Mouse (Mus musculus) limb, embryonic 12.5 days (tissue): ENCODE results near the gene Cd53. TPM values are rescaled to one million over a fixed set of nuclear protein-coding genes. Genes with fewer than 3 reads are reported as not detected.

Source experiments
- ATAC-seq: fragments of 200-750 bp; cut with Nextera tagmentation; 2 replicates; pipeline ENCODE4 v1.8.0; 2017; ENCODE audit warnings: low read depth, moderate TSS enrichment; ENCODE audit not compliant: insufficient number of reproducible peaks, insufficient read depth, low FRiP score, low TSS enrichment
- H3K27ac ChIP-seq: fragments of 300-500 bp; sonication (generic); 2 replicates; pipeline ENCODE4 v1.5.1; 2016; ENCODE audit warnings: mild to moderate bottlenecking, moderate library complexity
- H3K27me3 ChIP-seq: fragments of 300-500 bp; sonication (generic); 2 replicates; pipeline ENCODE4 v1.6.1; 2016; ENCODE audit warnings: mild to moderate bottlenecking, moderate library complexity
- H3K36me3 ChIP-seq: fragments of 300-500 bp; sonication (generic); 2 replicates; pipeline ENCODE4 v1.6.1; 2016; ENCODE audit warnings: mild to moderate bottlenecking, moderate library complexity
- H3K4me1 ChIP-seq: fragments of 300-500 bp; sonication (generic); replicated peaks from 2 replicates; pipeline ENCODE4 v1.6.1; 2016
- H3K4me2 ChIP-seq: fragments of 300-500 bp; sonication (generic); 2 replicates; pipeline ENCODE4 v1.6.1; 2016; ENCODE audit warnings: mild to moderate bottlenecking, moderate library complexity
- H3K4me3 ChIP-seq: fragments of 300-500 bp; sonication (generic); replicated peaks from 2 replicates; pipeline ENCODE4 v1.5.1; 2016; ENCODE audit warnings: mild to moderate bottlenecking
- H3K9ac ChIP-seq: fragments of 300-500 bp; sonication (generic); replicated peaks from 2 replicates; pipeline ENCODE4 v1.6.1; 2016; ENCODE audit warnings: mild to moderate bottlenecking, moderate library complexity
- H3K9me3 ChIP-seq: fragments of 300-500 bp; sonication (generic); 2 replicates; pipeline ENCODE4 v1.6.1; 2016; ENCODE audit warnings: mild to moderate bottlenecking, moderate library complexity
- WGBS: fragments of 180-500 bp; shearing (Covaris S2); methylation state at CpG from one replicate; pipeline ENCODE4 v1.1.7; 2016; 5-methylcytosine and 5-hydroxymethylcytosine counted together
- polyA plus RNA-seq: library from polyadenylated mRNA; unstranded; fragments of >200 nt; fragmentation: Nextera tagmentation; extraction: Ambion mirVana; gene quantifications from 2 replicates; pipeline ENCODE4 v1.2.1, GENCODE M21; 2016

Cd53 gene
- polyA plus RNA-seq, result 3.0 and 3.5 TPM in 2 replicates

DNA sequence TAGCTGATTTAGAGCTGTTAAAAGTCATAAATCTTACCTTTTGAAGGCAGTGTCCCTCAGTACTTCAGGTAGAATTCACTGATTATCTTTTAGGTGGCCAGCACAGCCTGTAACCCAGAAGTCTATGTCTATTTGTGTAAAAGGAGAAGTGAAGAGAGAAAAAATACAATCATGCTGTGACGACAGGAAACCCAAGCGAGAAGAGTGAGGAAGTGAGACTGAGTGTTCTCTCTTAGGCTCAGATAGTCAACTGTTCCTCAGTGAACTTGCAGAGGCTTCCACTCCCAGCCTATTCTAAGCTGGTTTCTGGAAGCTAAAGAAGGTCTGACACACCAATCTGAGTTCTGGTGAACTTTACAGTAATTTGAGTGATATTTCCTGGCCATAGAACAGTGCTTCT is at the start of gene Cd53:
Cd53 (minus strand) TSS at position 220 of the 400 bp plus-strand sequence.
- no peak within 1 kb of the TSS for H3K9ac ChIP-seq
- no peak within 1 kb of the TSS for H3K4me3 ChIP-seq
- no peaks in the 10 kb centered on the region for H3K27me3 ChIP-seq
- 76% methylated on average over 2 of the region's 2 CpGs for WGBS
- no peak within 1 kb of the TSS for H3K27ac ChIP-seq
- no peak for ATAC-seq
- H3K9me3 ChIP-seq, result no peaks in the 10 kb centered on the region
- H3K36me3 ChIP-seq, result no peaks in the 10 kb centered on the region
- H3K4me1 ChIP-seq, result no peaks in the 10 kb centered on the region
- no peak within 1 kb of the TSS for H3K4me2 ChIP-seq

DNA sequence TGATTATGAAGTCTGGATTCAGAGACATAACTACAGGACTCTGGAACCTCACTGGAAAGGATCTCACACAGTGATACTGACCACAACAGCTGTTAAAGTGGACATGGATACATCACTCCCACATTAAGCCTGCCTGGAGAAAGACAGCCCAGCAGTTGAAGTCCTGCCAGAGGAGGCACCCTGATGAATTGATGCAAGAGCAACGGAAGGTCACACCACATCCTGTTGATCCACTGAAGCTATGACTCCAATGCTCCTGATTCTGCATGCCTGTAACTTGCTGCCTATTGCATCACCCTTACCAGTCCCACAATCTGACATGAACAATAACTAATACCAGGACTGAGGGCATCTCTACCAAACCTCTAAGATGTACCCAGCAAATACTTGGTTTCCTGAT is 42.2 kb upstream of the Cd53 start:
- 91% methylated on average over 1 of the region's 1 CpGs for WGBS
- ATAC-seq, result no peak
- Histone ChIP-seq H3K27me3 (no peaks in the 10 kb centered on the region), H3K4me3 (no peak overlapping the region), H3K4me1 (no peaks in the 10 kb centered on the region), H3K27ac (no peak overlapping the region), H3K36me3 (no peaks in the 10 kb centered on the region), H3K9ac (no peak overlapping the region), H3K9me3 (peaks cover 25% of the 10 kb centered on the region), H3K4me2 (no peak overlapping the region)

DNA sequence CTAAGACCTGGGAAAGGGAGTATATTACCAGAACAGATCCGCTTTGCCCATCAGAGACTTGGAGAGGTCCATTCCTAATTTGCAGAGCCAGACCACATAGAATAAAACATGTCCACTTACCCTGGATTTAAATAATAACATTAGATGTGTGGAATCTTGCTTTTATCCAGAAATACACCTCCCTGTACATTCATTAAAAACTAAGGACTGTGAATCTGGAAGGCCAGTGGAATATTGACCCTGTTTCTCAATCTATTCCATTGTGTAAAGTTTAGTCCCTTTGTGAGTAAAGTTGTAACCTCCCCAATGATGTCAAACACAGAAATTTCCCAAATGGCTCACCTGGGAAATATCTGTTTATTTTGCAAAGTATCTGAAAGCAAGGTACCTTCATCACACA is 36.2 kb upstream of the Cd53 start, which contains the start of gene Olfr266:
Olfr266 (minus strand) TSS at position 101 of the 400 bp plus-strand sequence.
- no peaks in the 10 kb centered on the region for H3K36me3 ChIP-seq
- H3K4me3 ChIP-seq, result no peak within 1 kb of the TSS
- no peak within 1 kb of the TSS for H3K27ac ChIP-seq
- no peak within 1 kb of the TSS for H3K4me2 ChIP-seq
- WGBS, result 86% methylated on average over 1 of the region's 1 CpGs
- H3K9ac ChIP-seq, result no peak within 1 kb of the TSS
- no peak for ATAC-seq
- H3K4me1 ChIP-seq, result no peaks in the 10 kb centered on the region
- H3K9me3 ChIP-seq, result 0 out of 2 replicates have a peak, but pooled peaks cover under 1% of the 10 kb centered on the region
- H3K27me3 ChIP-seq, result no peaks in the 10 kb centered on the region

DNA sequence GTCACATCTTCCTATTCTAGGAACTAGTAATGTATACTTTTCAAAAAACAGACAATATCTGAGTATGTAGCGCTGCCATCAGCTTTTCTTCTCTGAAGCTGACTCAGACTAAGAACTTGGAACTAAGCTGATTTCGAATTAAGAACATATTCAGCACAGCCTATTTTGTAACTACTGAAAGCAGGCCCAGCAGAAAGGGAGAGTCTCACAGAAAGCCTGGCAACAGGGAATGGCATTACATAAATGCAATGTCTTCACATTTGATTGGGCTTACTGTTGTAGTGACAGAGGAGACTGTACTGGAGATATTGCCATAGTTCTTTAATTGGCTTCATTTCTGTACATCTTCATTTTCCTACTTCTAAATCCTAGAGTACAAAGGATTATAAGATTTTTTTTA is 27.7 kb upstream of the Cd53 start:
- Histone ChIP-seq H3K27ac (no peak overlapping the region), H3K4me1 (no peaks in the 10 kb centered on the region), H3K4me2 (no peak overlapping the region), H3K9me3 (peaks cover 3% of the 10 kb centered on the region; the same call in 1 of the 2 replicates), H3K9ac (no peak overlapping the region), H3K27me3 (no peaks in the 10 kb centered on the region), H3K36me3 (no peaks in the 10 kb centered on the region), H3K4me3 (no peak overlapping the region)
- 69% methylated on average over 2 of the region's 2 CpGs for WGBS
- no peak for ATAC-seq

DNA sequence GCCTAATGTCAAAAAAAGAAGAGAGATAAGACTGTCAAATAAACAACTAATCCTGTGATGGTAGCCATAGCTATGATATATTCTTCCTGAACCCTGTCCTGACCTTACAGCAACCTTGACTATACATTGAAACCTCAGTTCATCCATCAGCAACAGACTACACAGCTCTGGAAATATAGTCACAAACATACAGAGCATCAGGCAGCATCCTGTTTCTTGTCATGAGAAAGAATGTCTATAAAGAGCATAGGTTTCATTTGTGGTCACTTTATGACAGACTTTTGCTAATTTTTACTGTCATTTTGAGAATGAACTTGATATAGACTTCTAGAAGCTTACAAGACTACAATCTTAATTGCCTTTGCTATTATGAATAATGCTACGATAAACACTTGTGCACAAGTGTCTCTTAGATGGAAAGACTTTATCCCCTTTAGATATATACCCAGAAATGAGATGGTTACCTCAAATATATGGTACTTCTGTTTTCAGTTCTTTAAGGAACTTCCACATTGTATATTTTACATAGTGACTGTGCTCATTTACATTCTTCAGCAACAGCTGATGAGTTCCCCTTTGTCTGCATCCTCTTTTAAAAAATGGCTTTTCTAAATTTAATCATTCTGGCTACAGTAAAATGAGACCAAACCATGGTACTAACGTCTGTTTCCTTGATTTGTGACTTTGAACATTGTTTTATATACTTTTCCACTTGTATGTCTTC is 19.2 kb upstream of the Cd53 start:
- no peak overlapping the region for H3K4me3 ChIP-seq
- H3K9ac ChIP-seq, result no peak overlapping the region
- no peaks in the 10 kb centered on the region for H3K4me1 ChIP-seq
- no peak overlapping the region for H3K4me2 ChIP-seq
- no peak overlapping the region for H3K27ac ChIP-seq
- H3K36me3 ChIP-seq, result no peaks in the 10 kb centered on the region
- 65% methylated on average over 2 of the region's 2 CpGs for WGBS
- H3K27me3 ChIP-seq, result no peaks in the 10 kb centered on the region
- H3K9me3 ChIP-seq, result no peaks in the 10 kb centered on the region
- no peak for ATAC-seq

DNA sequence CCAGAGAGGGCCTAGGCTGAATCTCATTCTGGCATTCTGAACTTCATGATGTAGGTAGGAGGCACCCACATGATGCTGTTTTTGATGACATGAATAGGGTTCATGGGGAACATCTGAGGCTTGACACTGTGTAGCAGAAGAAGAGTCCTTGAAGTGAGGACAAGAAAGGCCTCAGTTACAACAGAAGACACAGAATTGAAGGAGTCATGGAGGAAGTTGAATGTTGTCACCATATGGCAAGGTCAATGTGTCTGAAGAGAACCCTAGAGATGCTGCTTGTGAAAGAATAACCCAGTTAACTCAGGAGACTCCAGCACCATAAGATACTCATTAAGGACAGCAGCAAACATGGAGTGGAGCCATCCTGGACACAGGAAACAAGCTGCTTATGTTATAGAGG is 8.1 kb upstream of the Cd53 start:
- peaks cover 6% of the 10 kb centered on the region; the same call in 1 of the 2 replicates for H3K9me3 ChIP-seq

DNA sequence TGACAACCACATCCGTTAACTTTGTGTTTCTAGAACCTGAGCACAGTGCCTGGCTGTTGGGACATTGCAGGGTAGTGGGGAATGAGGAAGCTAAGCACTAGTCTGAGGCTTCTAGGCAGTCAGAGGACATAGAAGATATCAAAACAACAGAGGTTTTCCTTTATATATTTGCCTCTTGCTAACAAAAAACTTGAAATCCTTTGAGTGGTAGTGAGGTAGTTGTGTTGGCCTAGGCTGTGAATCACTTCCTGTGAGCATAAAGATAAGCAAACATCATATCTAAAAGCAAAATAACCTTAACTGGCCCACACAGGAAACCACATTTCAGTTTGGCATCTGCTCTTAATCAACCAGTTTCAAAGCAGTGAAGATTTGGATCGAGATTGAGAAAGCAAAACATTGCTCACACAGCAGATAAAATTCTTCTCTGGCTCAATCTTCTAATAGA is 1.5 kb downstream of the Cd53 start:
- no peak overlapping the region for H3K4me2 ChIP-seq
- no peak overlapping the region for H3K9ac ChIP-seq
- H3K36me3 ChIP-seq, result no peaks in the 10 kb centered on the region
- no peaks in the 10 kb centered on the region for H3K27me3 ChIP-seq
- no peak overlapping the region for H3K4me3 ChIP-seq
- no peak for ATAC-seq
- WGBS, result 56% methylated on average over 2 of the region's 2 CpGs
- no peaks in the 10 kb centered on the region for H3K9me3 ChIP-seq
- no peak overlapping the region for H3K27ac ChIP-seq
- H3K4me1 ChIP-seq, result no peaks in the 10 kb centered on the region

More for the DNA sequence above, 8.1 kb upstream of the Cd53 start:
- Histone ChIP-seq H3K27ac (no peak overlapping the region), H3K36me3 (no peaks in the 10 kb centered on the region), H3K4me2 (no peak overlapping the region), H3K9ac (no peak overlapping the region), H3K27me3 (no peaks in the 10 kb centered on the region), H3K4me1 (no peaks in the 10 kb centered on the region), H3K4me3 (no peak overlapping the region)
- ATAC-seq, result no peak

DNA sequence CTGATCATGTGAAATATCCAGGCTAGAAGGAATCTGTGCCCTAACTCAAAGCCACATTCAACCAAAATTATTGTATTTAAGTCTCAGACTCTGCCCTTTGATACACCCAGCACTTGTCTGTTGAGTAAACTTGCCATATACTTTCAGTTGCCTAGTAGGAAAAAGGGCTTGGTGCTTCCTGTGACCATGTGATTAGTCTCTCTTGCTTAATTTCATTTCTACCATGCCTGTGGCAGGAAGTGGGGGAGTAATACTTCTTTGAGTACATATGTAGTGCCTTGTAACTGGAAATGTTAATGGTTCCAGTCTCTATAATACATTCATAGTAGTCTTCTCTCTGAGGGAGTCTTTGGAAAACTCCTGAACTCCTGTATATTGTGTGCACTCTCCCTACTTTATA is 2.0 kb downstream of the Cd53 start:
- H3K9me3 ChIP-seq, result no peaks in the 10 kb centered on the region
- no peaks in the 10 kb centered on the region for H3K4me1 ChIP-seq

DNA sequence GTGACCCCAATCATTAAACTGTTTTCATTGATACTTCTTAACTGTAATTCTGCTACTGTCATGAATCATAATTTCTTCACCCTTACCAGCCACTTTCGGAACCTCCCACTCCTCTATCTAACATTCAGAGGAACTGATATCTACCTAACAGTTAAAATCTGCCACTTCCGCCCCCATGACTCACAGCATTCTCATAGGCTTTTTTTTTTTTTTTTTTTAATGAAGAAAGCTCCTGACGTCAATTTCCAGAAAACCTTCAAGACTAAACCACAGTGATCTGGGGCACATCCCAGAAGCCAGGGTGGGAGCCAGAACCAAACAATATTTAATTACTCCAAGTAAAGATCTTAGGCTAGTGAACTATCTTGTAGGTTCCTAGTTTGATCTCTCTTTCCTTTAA is 4.8 kb downstream of the Cd53 start:
- WGBS, result 77% methylated on average over 3 of the region's 3 CpGs
- H3K9ac ChIP-seq, result no peak overlapping the region
- no peaks in the 10 kb centered on the region for H3K36me3 ChIP-seq
- H3K4me1 ChIP-seq, result no peaks in the 10 kb centered on the region
- ATAC-seq, result no peak
- H3K27ac ChIP-seq, result no peak overlapping the region
- H3K27me3 ChIP-seq, result no peaks in the 10 kb centered on the region
- H3K4me2 ChIP-seq, result no peak overlapping the region
- 0 out of 2 replicates have a peak, but pooled peaks cover 9% of the 10 kb centered on the region for H3K9me3 ChIP-seq
- no peak overlapping the region for H3K4me3 ChIP-seq

More for the DNA sequence above, 2.0 kb downstream of the Cd53 start:
- Histone ChIP-seq H3K9ac (no peak overlapping the region), H3K27ac (no peak overlapping the region), H3K4me2 (no peak overlapping the region), H3K27me3 (no peaks in the 10 kb centered on the region), H3K4me3 (no peak overlapping the region), H3K36me3 (no peaks in the 10 kb centered on the region)
- ATAC-seq, result no peak

DNA sequence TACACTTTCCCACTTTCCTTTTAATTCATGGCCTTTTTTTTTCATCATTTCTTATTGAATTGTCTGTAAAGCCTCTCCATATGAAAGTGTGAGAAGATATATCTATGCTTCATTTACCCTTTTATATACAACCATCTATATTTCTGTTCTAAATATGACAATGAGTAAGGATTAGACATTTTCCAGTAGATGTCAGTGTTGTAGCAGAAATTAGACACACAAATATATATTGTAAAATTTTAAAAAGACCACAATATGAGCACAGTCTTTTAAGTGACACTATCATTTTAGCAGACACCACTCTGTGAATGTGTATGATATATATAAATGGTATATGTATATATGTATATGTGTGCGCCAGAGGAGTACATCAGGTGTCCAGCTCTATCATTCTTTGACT is 18.1 kb downstream of the Cd53 start:
- 70% methylated on average over 1 of the region's 1 CpGs for WGBS
- Histone ChIP-seq H3K27ac (no peak overlapping the region), H3K4me2 (no peak overlapping the region), H3K4me1 (no peaks in the 10 kb centered on the region), H3K9ac (no peak overlapping the region), H3K4me3 (no peak overlapping the region), H3K9me3 (no peaks in the 10 kb centered on the region), H3K36me3 (no peaks in the 10 kb centered on the region), H3K27me3 (no peaks in the 10 kb centered on the region)
- no peak for ATAC-seq

DNA sequence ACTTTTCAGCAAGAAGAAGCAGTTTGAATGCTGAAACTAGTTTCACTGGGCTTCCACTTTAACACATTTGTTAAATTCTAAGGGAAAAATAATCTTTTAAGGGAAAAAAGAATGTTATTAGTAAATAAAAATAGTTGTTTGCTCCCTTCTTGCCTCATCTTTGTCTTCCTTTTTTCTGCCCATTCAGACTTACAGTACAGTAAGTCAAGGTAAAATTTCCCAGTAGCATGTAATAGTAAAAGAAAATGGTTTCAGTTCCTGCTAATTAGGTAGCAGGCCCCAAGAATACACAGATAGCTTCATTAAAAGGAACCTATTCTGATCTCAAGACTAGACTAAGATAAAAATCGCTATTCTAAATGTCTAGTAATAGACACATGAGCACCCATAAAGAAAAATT is 34.1 kb downstream of the Cd53 start:
- no peaks in the 10 kb centered on the region for H3K4me1 ChIP-seq
- no peak for ATAC-seq
- H3K9me3 ChIP-seq, result no peaks in the 10 kb centered on the region
- no peak overlapping the region for H3K4me2 ChIP-seq
- no peak overlapping the region for H3K4me3 ChIP-seq
- H3K36me3 ChIP-seq, result no peaks in the 10 kb centered on the region
- no peak overlapping the region for H3K27ac ChIP-seq
- H3K9ac ChIP-seq, result no peak overlapping the region
- WGBS, result 64% methylated on average over 1 of the region's 1 CpGs
- no peaks in the 10 kb centered on the region for H3K27me3 ChIP-seq
